Mouse (Mus musculus): Measurements from ENCODE around the gene Ifitm1. TPM values are rescaled to one million over a fixed set of nuclear protein-coding genes. Genes with fewer than 3 reads are reported as not detected.

Gene Ifitm1
- polyA plus RNA-seq, 1 experiment from 2014 or later: 510 TPM

DNA sequence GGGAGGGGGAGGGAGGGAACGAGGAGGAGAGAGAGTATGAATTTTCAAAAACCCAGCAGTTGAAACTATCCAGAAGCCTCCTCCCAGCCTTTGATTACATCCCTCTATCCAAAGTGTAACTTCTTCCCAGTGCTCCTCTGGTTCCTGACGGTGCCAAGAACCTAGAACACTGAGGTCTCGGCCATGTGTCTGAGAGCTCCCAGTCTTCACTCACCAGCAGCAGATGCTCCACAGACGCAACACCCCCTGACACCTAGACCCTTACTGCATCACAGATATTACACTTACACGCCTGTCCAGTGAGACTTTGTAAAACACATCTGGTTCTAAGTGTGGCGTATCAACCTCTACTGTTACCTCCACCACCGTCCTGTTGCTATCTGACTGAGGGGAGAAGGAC, 14.6 kb upstream of the Ifitm1 start:
- 72% methylated on average over 7 of the region's 7 CpGs for WGBS
- H3K4me1 ChIP-seq (ENCODE audit: insufficient read depth, low read depth, low read length): peaks cover 14% of the 10 kb centered on the region; the same call in 1 of the 2 replicates

DNA sequence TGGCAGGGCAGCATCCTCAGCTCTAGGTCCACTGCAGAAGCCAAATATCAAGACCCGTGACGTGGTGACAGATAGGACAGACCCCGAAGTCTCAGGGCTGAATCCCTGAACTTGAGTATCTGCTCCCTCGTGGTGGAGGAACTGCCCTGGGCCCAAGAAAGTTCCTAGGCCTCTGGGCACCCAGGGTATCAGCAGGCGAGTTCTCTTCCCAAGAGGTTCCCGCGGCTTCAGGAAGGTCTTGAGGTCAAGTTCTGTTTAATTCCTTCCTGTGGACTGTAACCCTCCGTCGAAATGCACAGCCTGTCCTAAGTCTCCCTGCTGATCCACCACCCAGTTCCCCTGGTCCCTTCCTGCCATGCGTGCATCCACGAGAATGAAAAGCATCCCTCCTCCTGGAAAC, 13.9 kb upstream of the Ifitm1 start:
- TF ChIP-seq CTCF (IDR thresholded peaks at IDR 0.05) (no peak), EP300 (IDR thresholded peaks at IDR 0.05) (no peak)
- no peak for DNase-seq (ENCODE audit: low spot score)
- H3K9me3 ChIP-seq (ENCODE audit: low read length): no peaks in the 10 kb centered on the region
- 63% methylated on average over 11 of the region's 11 CpGs for WGBS
- H3K27me3 ChIP-seq (replicated peaks; ENCODE audit: insufficient read depth, low read length): no peaks in the 10 kb centered on the region
- peak overlapping the region; percentile 66 for H3K4me2 ChIP-seq (replicated peaks; ENCODE audit: low read depth, low read length)
- 0 out of 2 replicates have a peak overlapping the region, but pooled peaks have one; percentile 43 for H3K27ac ChIP-seq (ENCODE audit: low read length)
- no peak for ATAC-seq
- no peak overlapping the region for H3K9ac ChIP-seq (replicated peaks; ENCODE audit: low read depth)
- 0 out of 2 replicates have a peak, but pooled peaks cover 10% of the 10 kb centered on the region for H3K36me3 ChIP-seq (ENCODE audit: insufficient read depth, low read length)
- peak overlapping the region; percentile 62; the same call in 1 of the 2 replicates for H3K4me3 ChIP-seq (ENCODE audit: low read depth, low read length)
- peaks cover 14% of the 10 kb centered on the region; the same call in 1 of the 2 replicates for H3K4me1 ChIP-seq (ENCODE audit: insufficient read depth, low read depth, low read length)

More for the DNA sequence above, 14.6 kb upstream of the Ifitm1 start:
- Histone ChIP-seq H3K4me2 (replicated peaks; ENCODE audit: low read depth, low read length) (no peak overlapping the region), H3K9me3 (ENCODE audit: low read length) (no peaks in the 10 kb centered on the region), H3K36me3 (ENCODE audit: insufficient read depth, low read length) (0 out of 2 replicates have a peak, but pooled peaks cover 13% of the 10 kb centered on the region), H3K4me3 (ENCODE audit: low read depth, low read length) (no peak overlapping the region), H3K9ac (replicated peaks; ENCODE audit: low read depth) (no peak overlapping the region), H3K27ac (ENCODE audit: low read length) (no peak overlapping the region), H3K27me3 (replicated peaks; ENCODE audit: insufficient read depth, low read length) (no peaks in the 10 kb centered on the region)
- TF ChIP-seq CTCF (IDR thresholded peaks at IDR 0.05) (no peak), EP300 (IDR thresholded peaks at IDR 0.05) (no peak)
- ATAC-seq: no peak
- peak; percentile 32 for DNase-seq (ENCODE audit: low spot score)

DNA sequence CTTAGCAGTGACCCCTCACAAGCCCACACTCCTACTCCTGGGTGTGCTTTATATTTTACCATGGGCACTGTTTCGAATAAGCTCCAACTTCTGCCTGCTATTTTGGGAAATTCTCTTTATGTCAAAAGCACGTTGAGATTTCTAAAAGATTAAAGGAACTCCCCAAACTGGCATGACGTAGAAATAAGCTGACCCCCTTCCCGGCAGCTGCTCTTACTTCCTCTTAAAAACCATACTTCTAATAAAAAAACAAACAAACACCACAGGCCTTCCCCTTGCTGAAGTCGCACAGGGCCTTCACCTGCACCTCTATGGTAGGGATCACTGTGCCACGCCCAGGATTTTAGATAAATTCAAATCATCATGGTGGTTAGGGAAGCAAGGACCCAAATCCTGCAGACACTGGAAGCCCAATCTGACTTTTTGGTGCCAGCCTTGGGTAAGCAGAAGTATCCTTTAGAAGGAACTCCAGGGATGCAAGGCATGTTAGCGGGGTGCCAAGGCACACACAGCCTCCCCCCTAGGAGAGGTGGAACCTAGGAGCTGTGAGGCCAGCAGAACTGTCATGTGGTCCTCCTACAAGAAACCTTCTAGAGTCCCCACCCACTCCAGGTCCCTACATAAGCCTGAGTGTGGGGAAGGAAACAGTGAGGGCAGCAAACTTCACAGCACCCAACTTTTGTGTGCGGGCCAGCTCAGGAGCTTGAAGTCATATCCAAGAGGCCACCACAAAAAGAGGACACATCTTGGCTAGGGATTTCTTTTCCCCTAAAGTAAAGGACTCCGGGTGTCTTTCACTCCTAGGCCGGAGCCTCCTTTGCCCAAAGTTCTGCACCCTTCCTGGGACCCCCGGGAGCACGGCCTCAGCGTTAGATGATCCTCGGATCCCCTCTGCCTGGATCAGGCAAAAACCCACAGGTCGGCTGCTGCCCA, 13.0 kb upstream of the Ifitm1 start:
- 33% methylated on average over 15 of the region's 15 CpGs for WGBS
- H3K9ac ChIP-seq (replicated peaks; ENCODE audit: low read depth): peak overlapping the region; percentile 60
- ATAC-seq (no peak), DNase-seq (ENCODE audit: low spot score) (peak; percentile 44)
- peaks cover 14% of the 10 kb centered on the region; the same call in 1 of the 2 replicates for H3K4me1 ChIP-seq (ENCODE audit: insufficient read depth, low read depth, low read length)
- H3K4me2 ChIP-seq (replicated peaks; ENCODE audit: low read depth, low read length): peak overlapping the region; percentile 66
- H3K36me3 ChIP-seq (ENCODE audit: insufficient read depth, low read length): 0 out of 2 replicates have a peak, but pooled peaks cover 7% of the 10 kb centered on the region
- H3K9me3 ChIP-seq (ENCODE audit: low read length): no peaks in the 10 kb centered on the region
- H3K27ac ChIP-seq (ENCODE audit: low read length): peak overlapping the region; percentile 62
- no peaks in the 10 kb centered on the region for H3K27me3 ChIP-seq (replicated peaks; ENCODE audit: insufficient read depth, low read length)
- TF ChIP-seq EP300 (IDR thresholded peaks at IDR 0.05) (no peak), CTCF (IDR thresholded peaks at IDR 0.05) (no peak)
- H3K4me3 ChIP-seq (ENCODE audit: low read depth, low read length): peak overlapping the region; percentile 62

DNA sequence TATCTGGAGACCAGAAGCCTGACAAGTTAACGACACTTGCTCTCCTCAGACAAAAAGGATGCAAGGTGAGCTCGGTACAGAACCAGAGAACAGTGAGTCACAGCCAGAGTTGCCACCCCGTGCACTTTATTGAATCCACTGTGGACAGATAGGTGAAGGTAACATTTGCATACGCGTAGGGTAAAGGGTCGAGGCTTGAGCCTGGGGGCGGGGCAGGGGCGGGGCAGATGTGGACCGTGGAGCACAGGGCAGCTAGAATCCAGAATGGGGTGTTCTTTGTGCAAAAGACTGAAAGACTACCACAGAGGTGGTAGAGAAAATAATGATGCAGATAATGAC, 12.3 kb upstream of the Ifitm1 start:
- ATAC-seq (no peak), DNase-seq (ENCODE audit: low spot score) (peak; percentile 25)
- H3K4me1 ChIP-seq (ENCODE audit: insufficient read depth, low read depth, low read length): peaks cover 14% of the 10 kb centered on the region; the same call in 1 of the 2 replicates
- 0 out of 2 replicates have a peak, but pooled peaks cover 1% of the 10 kb centered on the region for H3K36me3 ChIP-seq (ENCODE audit: insufficient read depth, low read length)
- no peak for TF ChIP-seq CTCF (IDR thresholded peaks at IDR 0.05)
- no peak for TF ChIP-seq EP300 (IDR thresholded peaks at IDR 0.05)
- 4% methylated on average over 9 of the region's 9 CpGs for WGBS
- H3K27ac ChIP-seq (ENCODE audit: low read length): peak overlapping the region; percentile 83
- peak overlapping the region; percentile 62 for H3K4me3 ChIP-seq (ENCODE audit: low read depth, low read length)
- H3K9me3 ChIP-seq (ENCODE audit: low read length): no peaks in the 10 kb centered on the region
- no peaks in the 10 kb centered on the region for H3K27me3 ChIP-seq (replicated peaks; ENCODE audit: insufficient read depth, low read length)
- peak overlapping the region; percentile 60 for H3K9ac ChIP-seq (replicated peaks; ENCODE audit: low read depth)
- H3K4me2 ChIP-seq (replicated peaks; ENCODE audit: low read depth, low read length): peak overlapping the region; percentile 66

DNA sequence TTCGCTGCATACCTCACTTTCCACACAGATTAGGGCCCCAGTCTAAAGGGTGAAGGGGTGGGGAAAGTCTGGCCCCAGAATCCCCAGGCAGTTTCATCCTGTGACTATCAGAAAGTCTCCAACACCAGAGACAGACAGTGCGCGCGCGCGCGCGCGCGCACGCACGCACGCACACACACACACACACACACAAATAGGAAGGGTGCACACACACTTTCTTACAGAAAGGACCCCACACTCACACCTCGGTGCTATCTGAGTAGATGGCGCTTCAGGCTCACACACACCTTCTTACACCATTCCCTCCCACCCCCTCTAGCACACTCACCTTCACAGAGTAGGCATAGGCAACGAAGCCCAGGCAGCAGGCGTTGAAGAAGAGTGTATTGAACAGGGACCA, 11.7 kb upstream of the Ifitm1 start:
- Histone ChIP-seq H3K36me3 (ENCODE audit: insufficient read depth, low read length) (no peaks in the 10 kb centered on the region), H3K4me2 (replicated peaks; ENCODE audit: low read depth, low read length) (peak overlapping the region; percentile 66), H3K27me3 (replicated peaks; ENCODE audit: insufficient read depth, low read length) (no peaks in the 10 kb centered on the region), H3K9ac (replicated peaks; ENCODE audit: low read depth) (peak overlapping the region; percentile 60), H3K27ac (ENCODE audit: low read length) (peak overlapping the region; percentile 83), H3K4me1 (ENCODE audit: insufficient read depth, low read depth, low read length) (peaks cover 14% of the 10 kb centered on the region; the same call in 1 of the 2 replicates), H3K9me3 (ENCODE audit: low read length) (no peaks in the 10 kb centered on the region), H3K4me3 (ENCODE audit: low read depth, low read length) (peak overlapping the region; percentile 62)
- TF ChIP-seq CTCF (IDR thresholded peaks at IDR 0.05) (no peak), EP300 (IDR thresholded peaks at IDR 0.05) (no peak)
- ATAC-seq: no peak; the same call in 1 of the 2 replicates
- DNase-seq (ENCODE audit: low spot score): peak; percentile 33
- WGBS: 5% methylated on average over 17 of the region's 17 CpGs
